Mouse (Mus musculus) E14TG2a.4 (cell line): ENCODE results near the gene Prkcsh.

Source experiments
- CTCF ChIP-seq: conservative IDR thresholded peaks from 2 replicates; pipeline ENCODE4 v1.5.1; 2014; ENCODE audit warnings: low read length
- NANOG ChIP-seq: IDR thresholded peaks from 2 replicates; pipeline ENCODE4 v1.6.1; 2014; ENCODE audit warnings: borderline replicate concordance, low read length, mixed read lengths
- POU5F1 ChIP-seq: IDR thresholded peaks from 2 replicates; pipeline ENCODE4 v1.6.1; 2014; ENCODE audit warnings: low read length, borderline replicate concordance

DNA sequence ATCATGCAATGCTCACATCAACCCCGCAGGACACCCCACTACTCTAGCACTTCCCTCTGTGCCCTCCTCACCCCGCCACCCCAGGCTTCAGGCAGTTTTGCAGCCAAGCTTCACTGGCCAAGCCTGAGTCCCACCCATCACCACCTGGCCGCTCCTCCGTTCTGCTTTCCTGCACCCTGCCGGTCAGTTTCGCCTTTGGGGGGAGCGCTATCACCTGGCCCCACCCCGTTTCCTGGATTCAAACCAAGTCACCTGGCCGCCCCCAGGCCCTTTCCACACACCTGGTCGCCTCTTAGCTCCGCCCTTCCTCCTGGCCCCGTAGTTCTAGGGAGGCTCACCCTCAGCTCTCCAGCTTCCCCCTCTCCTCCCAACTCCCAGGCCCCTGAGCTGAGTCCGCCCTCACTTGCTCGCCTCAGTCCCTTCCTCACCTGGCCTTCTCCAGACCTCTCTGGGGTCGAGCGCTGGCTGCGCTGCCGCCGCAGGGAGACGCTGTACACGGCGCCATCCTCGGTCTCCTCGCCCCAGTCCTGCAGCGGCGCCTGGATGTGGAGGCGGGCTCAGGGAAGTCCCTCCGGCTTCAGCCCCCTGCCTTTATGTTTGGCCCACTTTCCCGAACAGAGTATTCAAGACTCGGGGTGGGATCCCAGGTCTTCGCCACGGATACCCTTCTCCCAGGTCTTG is 14.0 kb upstream of the Prkcsh start:
- no peak for TF ChIP-seq CTCF
- no peak for TF ChIP-seq NANOG
- no peak for TF ChIP-seq POU5F1
